In genomic region chr13:37354432-37354831, GRCm38 (mm10) we compare ENCODE assay signal across 23 mouse cellular contexts. TPM values are rescaled to one million over a fixed set of nuclear protein-coding genes. Genes with fewer than 3 reads are reported as not detected.
DNase-seq lines count a peak whose midpoint lies in the region; ATAC-seq and TF ChIP-seq lines count a peak whose summit lies in the region.
"Had no signal": no experiment of that assay in that cellular context is flagged by ENCODE, and none has a peak within 500 bp of the region (broad histone marks: within the 10 kb centered on the region; RNA-seq: fewer than 3 reads in every experiment).

No protein-coding gene starts in this region.

- 17% methylated on average over 4 of the region's 4 CpGs for WGBS in liver, embryonic 15.5 days (ENCODE audit: insufficient replicate concordance)
- WGBS in liver, embryonic 11.5 days, result 39% methylated on average over 4 of the region's 4 CpGs
- WGBS in spleen, adult 2 months, result 13% methylated on average over 4 of the region's 4 CpGs
- 92% methylated on average over 4 of the region's 4 CpGs for WGBS in midbrain, embryonic 11.5 days

- no peaks in the 10 kb centered on the region for H3K36me3 ChIP-seq in liver, embryonic 15.5 days (replicated peaks)
- H3K36me3 ChIP-seq in liver, embryonic 11.5 days (ENCODE audit: control insufficient read depth, insufficient read depth, low read length), result no peaks in the 10 kb centered on the region
- peaks cover 10% of the 10 kb centered on the region for H3K36me3 ChIP-seq in spleen, adult 2 months (ENCODE audit: control insufficient read depth, insufficient read depth, low read length)
- H3K36me3 ChIP-seq in midbrain, embryonic 11.5 days (ENCODE audit: control insufficient read depth, insufficient read depth, low read length), result no peaks in the 10 kb centered on the region
- H3K36me3 ChIP-seq: embryonic facial prominence, embryonic 10.5 days; heart, embryonic 15.5 days; hindbrain, embryonic 15.5 days; limb, embryonic 15.5 days; midbrain, embryonic 10.5 days had no signal

- H3K4me3 ChIP-seq in liver, embryonic 15.5 days (replicated peaks), result no peak overlapping the region
- no peak overlapping the region for H3K4me3 ChIP-seq in liver, embryonic 11.5 days (ENCODE audit: low read depth, low read length)
- H3K4me3 ChIP-seq in spleen, adult 2 months (ENCODE audit: extremely low read depth, insufficient read depth, insufficient read length), result no peak overlapping the region; the same call in 1 of the 2 replicates
- H3K4me3 ChIP-seq in midbrain, embryonic 11.5 days (ENCODE audit: low read depth, low read length), result no peak overlapping the region
- H3K4me3 ChIP-seq: embryonic facial prominence, embryonic 10.5 days; heart, embryonic 15.5 days; hindbrain, embryonic 15.5 days; limb, embryonic 15.5 days; midbrain, embryonic 10.5 days had no signal

- no peak for TF ChIP-seq POLR2A in spleen, adult 2 months (IDR thresholded peaks at IDR 0.05; ENCODE audit: low read depth, low read length)

- H3K4me2 ChIP-seq in liver, embryonic 15.5 days, result no peak overlapping the region
- no peak overlapping the region for H3K4me2 ChIP-seq in liver, embryonic 11.5 days
- no peak overlapping the region for H3K4me2 ChIP-seq in midbrain, embryonic 11.5 days
- H3K4me2 ChIP-seq: heart, embryonic 15.5 days; hindbrain, embryonic 15.5 days; limb, embryonic 15.5 days had no signal

- no peaks in the 10 kb centered on the region for H3K27me3 ChIP-seq in liver, embryonic 15.5 days
- H3K27me3 ChIP-seq in liver, embryonic 11.5 days (replicated peaks; ENCODE audit: control insufficient read depth, insufficient read depth, low read length), result no peaks in the 10 kb centered on the region
- no peaks in the 10 kb centered on the region for H3K27me3 ChIP-seq in spleen, adult 2 months (ENCODE audit: control insufficient read depth, insufficient read depth, low read length)
- no peaks in the 10 kb centered on the region for H3K27me3 ChIP-seq in midbrain, embryonic 11.5 days (ENCODE audit: control insufficient read depth, insufficient read depth, low read length)
- H3K27me3 ChIP-seq: heart, embryonic 15.5 days; hindbrain, embryonic 15.5 days; limb, embryonic 15.5 days had no signal

- no peak for DNase-seq in liver, embryonic 11.5 days (ENCODE audit: low spot score)
- no peak for DNase-seq in spleen, adult 2 months (ENCODE audit: low read depth in 1 of 2, low spot score in 2 of 2)
- DNase-seq in spleen, postnatal 4 days (ENCODE audit: low spot score in 2 of 2), result no peak
- DNase-seq in brain, adult 2 months (ENCODE audit: low read depth, low spot score), result peak; percentile 65
- DNase-seq in midbrain, embryonic 11.5 days (ENCODE audit: low spot score, missing footprints), result no peak
- DNase-seq in MN1 (ENCODE audit: low spot score), result no peak
- DNase-seq: adrenal gland, postnatal 14 days; cerebellum, adult 11 months; cerebellum, adult 9-11 months; gastrocnemius, postnatal 36 days; kidney, adult 8-10 months; kidney, postnatal 10 days; lung, adult 18-20 months; lung, postnatal 14 days; right cerebral cortex, postnatal 14 days had no signal

- H3K9ac ChIP-seq in liver, embryonic 15.5 days, result no peak overlapping the region
- no peak overlapping the region for H3K9ac ChIP-seq in liver, embryonic 11.5 days (ENCODE audit: low read depth, low read length)
- H3K9ac ChIP-seq in midbrain, embryonic 11.5 days (ENCODE audit: low read length), result no peak overlapping the region
- H3K9ac ChIP-seq: heart, embryonic 15.5 days; hindbrain, embryonic 15.5 days; limb, embryonic 15.5 days had no signal

- H3K27ac ChIP-seq in liver, embryonic 15.5 days (replicated peaks), result peak overlapping the region; percentile 3; the same call in 1 of the 2 replicates
- H3K27ac ChIP-seq in liver, embryonic 11.5 days (ENCODE audit: low read depth, low read length), result no peak overlapping the region
- peak overlapping the region; percentile 71 for H3K27ac ChIP-seq in spleen, adult 2 months (ENCODE audit: insufficient read depth, low read length)
- no peak overlapping the region for H3K27ac ChIP-seq in midbrain, embryonic 11.5 days (ENCODE audit: low read depth, low read length)
- H3K27ac ChIP-seq: embryonic facial prominence, embryonic 10.5 days; heart, embryonic 15.5 days; hindbrain, embryonic 15.5 days; limb, embryonic 15.5 days; midbrain, embryonic 10.5 days had no signal

- H3K9me3 ChIP-seq in liver, embryonic 15.5 days (replicated peaks), result no peaks in the 10 kb centered on the region
- no peaks in the 10 kb centered on the region for H3K9me3 ChIP-seq in liver, embryonic 11.5 days (ENCODE audit: control insufficient read depth, low read length)
- no peaks in the 10 kb centered on the region for H3K9me3 ChIP-seq in midbrain, embryonic 11.5 days (ENCODE audit: control insufficient read depth, low read length)
- H3K9me3 ChIP-seq: embryonic facial prominence, embryonic 10.5 days; heart, embryonic 15.5 days; hindbrain, embryonic 15.5 days; limb, embryonic 15.5 days; midbrain, embryonic 10.5 days had no signal

- H3K4me1 ChIP-seq in liver, embryonic 15.5 days (replicated peaks), result 0 out of 2 replicates have a peak, but pooled peaks cover 6% of the 10 kb centered on the region
- 0 out of 2 replicates have a peak, but pooled peaks cover 2% of the 10 kb centered on the region for H3K4me1 ChIP-seq in liver, embryonic 11.5 days (replicated peaks; ENCODE audit: control insufficient read depth, insufficient read depth, low read length)
- H3K4me1 ChIP-seq in spleen, adult 2 months (ENCODE audit: control insufficient read depth, insufficient read depth, insufficient read length), result peaks cover 32% of the 10 kb centered on the region
- H3K4me1 ChIP-seq in midbrain, embryonic 11.5 days (ENCODE audit: control insufficient read depth, insufficient read depth, low read length), result no peaks in the 10 kb centered on the region
- H3K4me1 ChIP-seq: embryonic facial prominence, embryonic 10.5 days; heart, embryonic 15.5 days; hindbrain, embryonic 15.5 days had no signal

- no peak for ATAC-seq in liver, embryonic 15.5 days (ENCODE audit: insufficient read depth)
- no peak for ATAC-seq in liver, embryonic 11.5 days (replicated peaks; ENCODE audit: low FRiP score)
- ATAC-seq in megakaryocyte progenitor cell, adult 5-6 weeks (replicated peaks; ENCODE audit: poor library complexity), result peak; percentile 38
- ATAC-seq in midbrain, embryonic 11.5 days (ENCODE audit: low FRiP score), result no peak
- ATAC-seq: forebrain, embryonic 16.5 days had no signal

- TF ChIP-seq CTCF in spleen, adult 2 months (IDR thresholded peaks at IDR 0.05; ENCODE audit: extremely low read depth, insufficient read depth, insufficient read length, insufficient replicate concordance), result no peak

RNA-seq across cellular contexts. Expression of gene Ly86, which starts 9.4 kb away (rescaled TPM):
- 15.6 TPM in 2 replicates for polyA plus RNA-seq in liver, embryonic 15.5 days (2015; fragmentation: Nextera tagmentation; extraction: Ambion mirVana)
- polyA plus RNA-seq in liver, embryonic 11.5 days (2014; fragmentation: Nextera tagmentation; extraction: Ambion mirVana), result 8.3 and 9.4 TPM in 2 replicates
- polyA plus RNA-seq in spleen, adult 2 months (2012; rRNA removed), result 44.8 and 49.3 TPM in 2 replicates
- 177 and 225 TPM in 2 replicates for total RNA-seq in megakaryocyte progenitor cell, adult 5-6 weeks (2015)
- 136 and 198 TPM in 2 replicates for total RNA-seq in megakaryocyte progenitor cell, adult 5-6 weeks (2017)
- polyA plus RNA-seq in midbrain, embryonic 11.5 days (2014; fragmentation: Nextera tagmentation; extraction: Ambion mirVana), result 5.8 and 7.0 TPM in 2 replicates

Comparison
In these comparisons a context has a peak if more than half of its experiments do, and no peak if none do; other contexts are left out.
1. H3K27ac ChIP-seq: peak in liver, embryonic 15.5 days (single experiment) and spleen, adult 2 months (single experiment); none in liver, embryonic 11.5 days (single experiment) and midbrain, embryonic 11.5 days (single experiment).